Mouse (Mus musculus) neutrophil, adult 59 days (primary cell): ENCODE measurements around the gene Katnbl1. TPM values are rescaled to one million over a fixed set of nuclear protein-coding genes. Genes with fewer than 3 reads are reported as not detected.

ENCODE experiments used
- total RNA-seq, 2 experiments: library from RNA; stranded (reverse); gene quantifications; 1 replicate in 1 of 2; 2 replicates in 1 of 2; pipeline ENCODE4 v1.2.4; 2023

Katnbl1 gene
- total RNA-seq, result 1 to 10 TPM; 6.4 to 6.9 TPM

GRCm38 (mm10) chr2:112378973-112379898 is at the start of gene Katnbl1:
Gene Katnbl1, plus strand, starts transcription at chr2:112379211.

GRCm38 (mm10) chr2:112367726-112368673 is 11.0 kb upstream of the Katnbl1 start, which contains the start of gene Emc4:
Gene Emc4, minus strand, starts transcription at chr2:112368027.

GRCm38 (mm10) chr2:112454862-112455564 is 76.0 kb downstream of the Katnbl1 start, which contains the start of gene Emc7:
Gene Emc7, plus strand, starts transcription at chr2:112454997.

Other genes starting within 250 kb of the Katnbl1 start
- gene Olfr1316, start 244.2 kb upstream of the Katnbl1 start, total RNA-seq, result not detected
- not detected for gene Olfr1317, start 238.9 kb upstream of the Katnbl1 start, total RNA-seq
- gene Olfr1318, start 225.0 kb upstream of the Katnbl1 start, total RNA-seq, result not detected
- 10 to 100 TPM; 78.1 to 86.7 TPM for gene Lpcat4, start 139.7 kb upstream of the Katnbl1 start, total RNA-seq
- not detected for gene Nutm1, start 119.9 kb upstream of the Katnbl1 start, total RNA-seq
- gene Nop10, start 117.3 kb upstream of the Katnbl1 start, total RNA-seq, result 10 to 100 TPM; 19.7 to 24.4 TPM
- gene Slc12a6, start 113.4 kb upstream of the Katnbl1 start, total RNA-seq, result 100 to 1,000 TPM; 221 to 223 TPM
- not detected for gene Gm21985, start 112.9 kb upstream of the Katnbl1 start, total RNA-seq
- gene Emc4, start 11.2 kb upstream of the Katnbl1 start, total RNA-seq, result 10 to 100 TPM; 16.5 to 20.0 TPM
- 1 to 10 TPM; 7.0 to 8.1 TPM for gene Emc7, start 75.8 kb downstream of the Katnbl1 start, total RNA-seq
- not detected for gene Chrm5, start 101.6 kb downstream of the Katnbl1 start, total RNA-seq
- gene Aven, start 113.8 kb downstream of the Katnbl1 start, total RNA-seq, result 10 to 100 TPM in 1 of 2 experiments, 1 to 10 TPM in 1; 4.3 to 10.2 TPM